Mouse (Mus musculus) adrenal gland, adult (tissue): ENCODE measurements around the gene Colgalt2.
"Not testable (repeated sequence)": the region's sequence is repeated elsewhere in the genome, so short reads cannot be mapped to it uniquely, and the experiment has no call there.

Source experiments
- DNase-seq, 2 experiments: peaks; one replicate each; pipeline ENCODE4 v3.0.0; 2022 to 2023; ENCODE audit warnings: low spot score in 1 of 2; ENCODE audit not compliant: inconsistent age in 2 of 2

Colgalt2 gene

DNA sequence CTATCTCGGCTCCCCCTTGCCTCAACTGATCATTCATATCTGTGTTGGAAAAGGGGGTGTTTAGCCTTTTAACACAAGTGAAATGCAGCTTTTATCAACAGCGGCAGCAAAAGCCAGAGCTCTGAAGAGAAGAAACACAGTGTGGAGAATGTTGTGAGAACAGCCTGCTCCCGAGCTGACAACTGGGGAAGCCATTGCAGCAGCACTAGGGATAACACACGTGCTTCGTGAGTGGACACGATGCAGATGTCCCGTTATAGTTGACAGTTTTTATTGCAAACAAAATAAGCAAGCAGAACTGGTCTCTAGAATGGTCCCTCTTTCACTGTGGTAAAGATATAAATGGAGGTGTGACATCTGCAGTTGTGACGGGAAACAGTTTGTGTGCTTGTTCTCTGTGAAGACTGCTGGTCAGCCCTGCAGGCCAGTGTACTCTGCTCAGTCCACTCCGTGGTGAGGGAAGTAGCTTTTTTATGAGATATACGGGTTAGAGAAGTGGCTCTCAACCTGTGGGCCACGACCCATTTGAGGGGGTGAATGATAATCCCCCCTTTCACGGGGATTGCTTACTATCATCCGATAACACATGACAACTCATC, 16.8 kb downstream of the Colgalt2 start:
- DNase-seq: no peak

- DNase-seq: no peak
These were observed 18.0 kb downstream of the Colgalt2 start for GRCm38 (mm10) chr1:152417602-152418001.

DNA sequence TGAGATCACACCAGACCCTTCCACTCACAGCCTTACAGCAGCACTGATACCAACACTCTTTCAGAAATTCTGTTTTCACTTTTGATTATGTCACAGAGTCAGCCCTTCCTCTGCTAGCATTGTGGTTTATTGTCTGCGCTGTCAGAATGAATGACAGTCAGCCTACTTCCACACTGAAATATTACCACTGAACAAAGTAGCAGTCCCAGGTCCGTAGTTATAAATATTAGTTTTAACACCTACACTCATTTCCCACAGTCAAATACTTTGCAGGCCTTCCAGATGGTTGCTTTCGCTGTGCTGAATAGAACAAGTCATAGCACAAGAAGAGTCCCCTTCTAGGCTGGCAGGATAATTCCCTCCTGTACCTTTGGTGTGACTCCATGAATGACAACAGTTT, 22.7 kb downstream of the Colgalt2 start:
- DNase-seq: no peak

DNA sequence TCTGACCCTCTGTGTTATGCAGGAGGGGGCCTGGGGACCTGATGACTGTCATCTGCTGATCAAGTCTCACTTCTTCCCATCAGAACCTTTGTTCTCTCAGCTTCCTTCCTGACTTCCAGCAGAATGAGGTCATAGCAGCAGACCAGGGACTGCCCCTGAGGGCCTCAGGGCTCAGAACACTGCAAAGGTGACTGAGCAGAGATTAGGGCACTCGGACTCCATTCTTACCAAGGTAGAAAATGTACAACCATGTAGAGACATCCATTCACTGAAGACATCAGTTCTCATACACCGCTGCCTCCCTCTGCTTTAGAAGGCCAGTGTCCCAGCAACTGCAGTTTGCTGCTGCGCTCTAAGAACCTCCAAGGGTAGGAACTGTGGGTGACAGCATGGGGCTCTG, 23.4 kb downstream of the Colgalt2 start:
- no peak for DNase-seq

DNA sequence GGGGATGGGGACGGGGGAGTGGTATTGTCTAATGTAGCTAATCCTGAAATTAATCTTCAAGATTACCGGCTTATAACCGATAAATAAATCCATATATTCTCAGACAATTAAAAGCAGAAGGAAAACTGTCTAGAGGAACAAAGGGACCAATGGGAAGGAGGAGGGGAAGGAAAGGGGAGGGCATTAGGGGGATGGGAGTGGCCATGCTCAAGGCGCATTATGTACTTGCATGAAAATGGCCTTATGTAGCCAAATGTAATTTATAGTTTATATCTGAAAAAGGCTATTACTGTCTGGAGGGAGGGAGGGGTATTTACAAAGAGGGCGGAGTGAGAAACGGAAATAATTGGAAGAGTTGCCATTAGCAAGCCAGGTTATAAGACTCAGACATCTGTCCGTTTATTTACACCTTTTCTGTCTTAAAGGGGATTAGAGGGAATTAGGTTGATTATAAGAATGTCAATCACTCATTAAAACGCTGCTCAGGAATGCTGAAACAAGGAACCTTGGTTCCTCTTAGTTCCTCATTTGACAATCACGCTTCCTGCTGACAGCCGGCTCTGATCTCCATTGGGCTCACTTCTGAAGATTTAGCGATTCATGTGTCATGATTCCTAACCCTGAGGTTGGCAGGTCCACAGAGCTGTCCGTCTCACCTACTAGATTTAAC, 28.4 kb downstream of the Colgalt2 start:
- no peak for DNase-seq

DNA sequence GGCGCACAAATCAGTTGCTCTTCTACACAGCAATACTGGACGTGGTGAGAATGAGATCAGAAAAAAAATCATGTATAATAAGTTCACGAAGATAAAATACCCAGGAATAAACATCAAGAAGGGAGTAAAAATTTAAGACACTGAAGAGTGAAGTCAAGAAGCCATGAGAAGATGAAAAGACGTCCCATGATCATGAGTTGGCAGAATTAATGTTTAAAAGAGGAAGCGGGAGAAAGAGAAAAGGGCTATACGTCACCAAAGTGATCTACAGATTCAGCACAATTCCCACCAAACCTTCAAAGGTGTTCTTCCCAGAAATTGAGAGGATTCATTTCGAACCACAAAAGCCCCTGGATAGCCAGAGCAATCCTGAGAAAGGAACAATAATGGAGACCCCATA, 30.2 kb downstream of the Colgalt2 start:
- DNase-seq: no peak

- DNase-seq: no peak
These were observed 34.5 kb downstream of the Colgalt2 start for GRCm38 (mm10) chr1:152434166-152434565.

GRCm38 (mm10) chr1:152437518-152437917, 37.9 kb downstream of the Colgalt2 start:
- not testable (repeated sequence) for DNase-seq

GRCm38 (mm10) chr1:152439408-152439807, 39.8 kb downstream of the Colgalt2 start:
- DNase-seq: no peak

GRCm38 (mm10) chr1:152439874-152440273, 40.2 kb downstream of the Colgalt2 start:
- no peak for DNase-seq

DNA sequence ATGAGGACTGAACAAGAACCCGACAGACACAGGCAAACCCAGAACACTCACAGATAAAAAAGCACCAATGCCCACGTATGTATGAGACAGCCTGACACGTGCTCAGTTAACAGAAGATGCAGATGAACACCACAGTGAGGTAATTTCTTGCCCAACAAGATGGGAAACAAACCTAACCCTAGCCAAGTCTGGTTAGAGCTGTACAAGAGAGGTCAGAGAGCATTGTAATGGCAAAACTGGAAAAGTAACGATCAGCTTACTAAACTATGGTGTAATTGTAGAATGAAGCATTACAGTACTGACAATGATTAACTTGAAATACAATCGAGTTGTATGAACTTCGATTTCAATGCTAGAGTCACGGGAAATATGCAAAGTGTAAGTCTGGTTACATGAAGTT, 45.0 kb downstream of the Colgalt2 start:
- no peak for DNase-seq

DNA sequence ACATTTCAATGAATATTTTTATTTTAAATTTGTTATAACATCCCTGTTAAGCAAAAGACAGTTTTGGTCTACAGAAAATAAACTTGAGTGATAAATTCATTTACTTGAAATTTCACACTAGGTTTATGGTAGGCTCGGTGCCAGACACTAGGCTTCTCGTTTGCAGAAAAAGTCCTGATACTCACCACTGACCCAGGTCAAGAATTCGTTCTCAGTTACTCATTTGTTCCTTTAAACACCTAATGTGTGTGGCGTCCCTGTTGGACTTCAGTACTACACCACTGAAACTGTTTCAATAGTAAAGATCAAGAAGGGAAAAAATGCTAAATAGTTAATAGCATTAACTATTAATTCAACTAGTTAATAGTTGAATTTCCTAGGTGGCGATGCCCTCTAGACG, 46.3 kb downstream of the Colgalt2 start:
- DNase-seq: no peak

DNA sequence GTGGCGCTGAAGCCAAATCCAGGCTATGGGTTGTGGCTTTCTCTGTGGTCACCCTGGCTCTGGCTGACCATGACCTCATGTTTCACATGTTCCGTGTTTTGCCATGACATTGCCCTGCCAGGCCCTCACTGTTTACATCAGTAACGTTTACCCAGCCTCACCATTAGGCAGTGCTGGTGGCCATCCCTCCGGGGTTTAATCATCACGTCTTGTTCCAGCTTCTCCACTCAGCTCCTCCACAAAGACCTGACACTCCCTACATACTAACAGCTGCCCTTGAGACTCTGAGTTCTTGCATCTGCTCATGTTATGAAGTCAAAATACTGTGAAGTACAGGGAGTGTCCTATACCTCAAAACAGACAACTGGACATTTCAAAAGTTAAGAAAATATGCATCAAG, 54.9 kb downstream of the Colgalt2 start:
- DNase-seq: no peak

DNA sequence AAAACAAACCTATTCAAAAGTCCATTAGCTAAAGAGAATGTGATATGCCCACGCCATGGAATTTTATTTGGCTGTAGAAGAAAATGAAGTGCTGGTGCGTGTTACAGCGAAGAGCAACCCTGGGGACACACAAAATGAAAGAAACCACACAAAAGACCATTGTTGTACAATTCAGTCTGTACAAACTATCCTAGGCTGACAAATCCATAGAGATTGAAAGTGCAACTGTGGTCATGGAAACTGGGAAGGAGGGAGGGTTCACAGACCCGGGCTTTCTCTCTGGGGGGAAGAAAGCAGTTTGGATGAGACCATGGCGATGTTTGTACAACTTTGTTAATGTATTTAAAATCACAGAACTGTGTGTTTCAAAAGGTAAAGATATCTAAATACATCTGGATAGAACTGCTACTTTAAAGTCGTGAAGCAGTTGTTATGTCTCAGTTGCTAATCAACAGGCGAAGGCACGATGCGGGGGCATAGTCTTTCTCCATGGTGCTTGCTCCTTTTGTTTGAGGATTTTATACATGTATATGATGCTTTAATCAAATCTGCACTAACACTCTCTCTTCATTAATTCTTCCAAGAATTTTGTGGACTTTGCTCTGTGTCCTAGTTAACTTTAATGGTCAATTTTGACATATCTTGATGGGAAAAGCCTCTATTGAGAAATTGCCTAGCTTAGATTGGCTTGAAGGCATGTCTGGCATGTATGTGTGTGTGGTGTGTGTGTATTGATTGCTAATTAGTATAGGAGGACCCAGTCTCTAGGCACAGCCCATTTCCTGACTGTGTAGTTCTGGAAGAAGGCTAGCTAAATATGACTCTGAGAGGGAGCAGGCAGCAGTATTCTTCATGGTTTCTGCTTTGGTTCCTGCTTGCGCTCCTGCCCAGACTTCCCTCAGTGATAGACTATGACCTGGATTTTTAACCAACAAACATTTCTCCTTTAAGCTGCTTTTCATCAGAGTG, 55.9 kb downstream of the Colgalt2 start:
- DNase-seq: peak in 1 of 2 experiments; percentile 10

DNA sequence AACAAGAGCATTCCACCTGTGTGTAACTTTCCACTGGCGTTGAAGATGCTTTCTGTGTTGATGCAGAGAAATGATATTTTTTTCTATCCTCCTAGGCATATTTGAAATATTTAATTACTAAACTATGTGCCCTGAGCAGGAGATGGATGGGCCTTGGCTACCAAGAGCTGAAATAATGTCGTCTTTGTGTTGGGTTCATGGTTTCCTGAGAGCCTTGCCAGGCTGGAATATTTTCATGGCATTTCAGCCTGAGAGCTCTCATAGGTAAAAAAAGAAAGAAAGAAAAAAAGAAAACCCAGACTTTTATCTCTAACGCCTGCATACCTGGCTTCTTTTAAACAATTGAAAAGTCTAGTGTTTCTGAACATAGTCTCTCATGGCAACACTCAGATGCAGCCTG, 56.6 kb downstream of the Colgalt2 start:
- DNase-seq: no peak

GRCm38 (mm10) chr1:152457596-152457995, 58.0 kb downstream of the Colgalt2 start:
- no peak for DNase-seq

DNA sequence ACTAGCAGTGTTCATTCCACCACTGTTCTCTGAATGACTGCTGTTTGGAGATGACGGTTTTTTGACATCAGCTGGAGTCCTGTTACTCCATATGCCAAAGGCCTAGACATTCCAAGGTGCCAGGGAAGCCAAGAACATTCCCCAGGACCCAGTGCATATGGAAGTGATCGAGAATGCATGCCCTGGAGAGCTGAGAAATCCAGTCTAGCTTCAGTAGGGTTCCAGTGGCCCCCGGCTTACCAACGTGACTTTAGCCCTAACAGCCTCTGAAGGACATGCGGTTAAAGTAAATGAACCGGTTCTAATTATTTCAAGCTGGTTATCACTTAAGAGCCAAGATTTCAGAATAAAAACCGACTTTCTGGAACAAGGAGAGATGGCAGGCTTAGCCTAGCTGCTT, 59.4 kb downstream of the Colgalt2 start:
- no peak for DNase-seq

- DNase-seq: no peak
These were observed 61.3 kb downstream of the Colgalt2 start for GRCm38 (mm10) chr1:152460931-152461330.

- DNase-seq: peak; percentile 30 to 56
These were observed 62.2 kb downstream of the Colgalt2 start for GRCm38 (mm10) chr1:152461814-152462213.

DNA sequence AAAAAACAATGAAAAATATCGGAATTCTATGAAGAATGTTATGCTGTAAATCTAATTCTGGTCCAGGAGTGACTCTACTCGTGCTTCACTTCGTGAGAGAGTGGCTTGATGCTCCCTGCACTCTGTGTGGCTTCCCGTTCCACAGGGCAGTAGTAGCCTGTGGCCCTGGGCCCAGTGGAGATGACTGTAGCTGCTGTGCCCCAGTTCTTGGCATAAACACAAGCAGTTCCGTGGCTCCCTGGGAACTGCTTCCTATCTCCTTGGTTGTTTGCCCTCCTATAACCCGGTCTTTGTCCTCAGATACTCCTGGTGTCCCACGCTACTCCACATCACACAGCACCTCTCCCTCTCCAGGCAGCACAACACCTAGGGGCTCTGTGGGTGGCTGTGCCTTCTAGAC, 62.7 kb downstream of the Colgalt2 start:
- DNase-seq: peak; percentile 14 to 28

GRCm38 (mm10) chr1:152466280-152466679, 66.7 kb downstream of the Colgalt2 start:
- DNase-seq: no peak

- no peak for DNase-seq
These were observed 68.8 kb downstream of the Colgalt2 start for GRCm38 (mm10) chr1:152468443-152468842.
